Mouse (Mus musculus) heart, postnatal 4 days (tissue): ENCODE results near the gene Dock10. TPM values are rescaled to one million over a fixed set of nuclear protein-coding genes. Genes with fewer than 3 reads are reported as not detected.
"Not testable (repeated sequence)": the region's sequence is repeated elsewhere in the genome, so short reads cannot be mapped to it uniquely, and the experiment has no call there.

Source experiments
- DNase-seq: peaks from one replicate; pipeline ENCODE4 v3.0.0; 2021
- total RNA-seq, 2 experiments: library from RNA; stranded (reverse); gene quantifications; 2 replicates each; pipeline ENCODE4 v1.2.3; 2021

Dock10 gene
- 1 to 10 TPM; 6.7 to 7.0 TPM for total RNA-seq

GRCm38 (mm10) chr1:80757977-80758797, at the start of gene Dock10:
Dock10 (minus strand) TSS chr1:80758527.
- DNase-seq: peak; percentile 50

- no peak for DNase-seq
Measured at GRCm38 (mm10) chr1:80806835-80807398, 48.6 kb upstream of the Dock10 start.

GRCm38 (mm10) chr1:80802023-80802422, 43.7 kb upstream of the Dock10 start:
- DNase-seq: no peak

- no peak for DNase-seq
Measured at GRCm38 (mm10) chr1:80785066-80785779, 26.9 kb upstream of the Dock10 start.

GRCm38 (mm10) chr1:80784155-80784554, 25.8 kb upstream of the Dock10 start:
- no peak for DNase-seq

- DNase-seq: no peak
Measured at GRCm38 (mm10) chr1:80765504-80765903, 7.2 kb upstream of the Dock10 start.

- no peak for DNase-seq
Measured at GRCm38 (mm10) chr1:80763042-80763950, 5.0 kb upstream of the Dock10 start.

GRCm38 (mm10) chr1:80758798-80759184, 464 bp upstream of the Dock10 start:
- no peak for DNase-seq

- no peak for DNase-seq
Measured at GRCm38 (mm10) chr1:80757650-80757976, 714 bp downstream of the Dock10 start.

- DNase-seq: peak; percentile 6
Measured at GRCm38 (mm10) chr1:80756824-80757649, 1.3 kb downstream of the Dock10 start.

GRCm38 (mm10) chr1:80756060-80756439, 2.3 kb downstream of the Dock10 start:
- DNase-seq: no peak

- no peak for DNase-seq
Measured at GRCm38 (mm10) chr1:80755296-80756059, 2.8 kb downstream of the Dock10 start.

GRCm38 (mm10) chr1:80749122-80749521, 9.2 kb downstream of the Dock10 start:
- DNase-seq: not testable (repeated sequence)

- DNase-seq: no peak
Measured at GRCm38 (mm10) chr1:80746691-80747463, 11.4 kb downstream of the Dock10 start.

- no peak for DNase-seq
Measured at GRCm38 (mm10) chr1:80746195-80746594, 12.1 kb downstream of the Dock10 start.

- DNase-seq: no peak
Measured at GRCm38 (mm10) chr1:80739472-80739871, 18.9 kb downstream of the Dock10 start.

GRCm38 (mm10) chr1:80737812-80738391, 20.4 kb downstream of the Dock10 start:
- DNase-seq: no peak

GRCm38 (mm10) chr1:80730582-80730981, 27.7 kb downstream of the Dock10 start:
- DNase-seq: no peak

- no peak for DNase-seq
Measured at GRCm38 (mm10) chr1:80730174-80730573, 28.2 kb downstream of the Dock10 start.

- no peak for DNase-seq
Measured at GRCm38 (mm10) chr1:80728183-80728582, 30.1 kb downstream of the Dock10 start.
